Mouse (Mus musculus) kidney, postnatal 25 days (tissue): ENCODE measurements around the gene Fyb.

Experiments used
- DNase-seq, 2 experiments: peaks; one replicate each; pipeline ENCODE4 v3.0.0; 2021; ENCODE audit warnings: mixed read lengths in 2 of 2

Fyb gene

GRCm38 (mm10) chr15:6522653-6523167 is at the start of gene Fyb:
Fyb (plus strand) TSS chr15:6522853.
- DNase-seq: no peak

DNA sequence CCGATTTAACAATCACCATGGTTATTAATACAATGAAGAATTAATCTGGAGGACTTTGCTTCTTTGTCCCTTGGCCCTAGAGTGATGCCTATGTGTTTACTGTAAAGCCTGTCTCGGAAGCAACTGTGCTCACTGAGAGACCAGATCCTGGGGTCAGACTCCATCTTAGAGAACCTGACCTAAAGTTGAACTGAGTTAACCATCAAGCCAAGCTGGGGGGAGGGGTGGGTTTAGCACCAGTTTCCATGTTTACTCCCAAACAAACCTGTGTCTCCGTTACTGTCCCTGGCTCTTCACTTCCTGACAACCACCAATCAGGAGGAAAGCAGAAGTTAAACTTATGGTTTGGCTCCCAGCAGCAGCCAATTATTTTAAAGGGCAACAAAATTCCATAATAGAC is 39.1 kb upstream of the Fyb start:
- DNase-seq: peak; percentile 20 to 41

DNA sequence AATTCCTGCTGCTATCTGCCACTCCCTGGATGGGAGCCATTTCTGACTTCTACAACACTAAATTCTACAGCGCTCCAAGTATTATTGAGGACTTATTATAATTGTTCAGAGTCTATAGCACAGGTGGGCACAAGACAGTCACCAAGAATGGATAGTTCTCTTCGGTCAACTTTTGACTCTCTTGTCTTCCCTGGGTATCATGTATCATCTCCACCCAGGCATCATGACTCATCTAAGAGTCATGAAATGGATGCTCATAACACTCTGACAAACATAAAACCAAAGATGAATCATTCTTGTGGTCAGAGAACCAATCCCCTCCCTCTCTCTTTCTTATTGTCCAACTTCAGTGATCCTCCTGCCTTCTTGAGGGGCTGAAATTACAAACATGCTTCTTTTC is 30.3 kb upstream of the Fyb start:
- no peak for DNase-seq

- DNase-seq: no peak
Observed at GRCm38 (mm10) chr15:6498396-6499070, 24.1 kb upstream of the Fyb start.

DNA sequence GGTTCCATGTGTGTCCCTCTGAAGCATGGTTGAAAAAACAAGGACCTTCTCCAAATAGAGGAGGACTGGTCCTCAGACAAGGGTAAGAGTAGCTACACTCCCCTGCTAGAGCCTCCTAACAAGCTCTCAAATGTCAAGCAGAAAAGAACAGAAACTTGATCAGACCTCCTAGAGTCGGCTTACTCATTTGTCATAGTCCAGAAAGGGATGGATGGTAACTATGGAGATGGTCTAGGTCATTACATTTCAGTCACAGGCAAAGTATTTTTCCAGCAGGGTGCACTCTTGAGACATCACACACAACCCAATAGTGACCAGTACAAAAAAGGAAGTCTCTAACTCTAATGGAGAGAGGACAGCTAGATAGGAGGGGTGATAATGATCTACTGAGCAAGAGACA is 21.9 kb upstream of the Fyb start:
- peak in 1 of 2 experiments; percentile 26 for DNase-seq

DNA sequence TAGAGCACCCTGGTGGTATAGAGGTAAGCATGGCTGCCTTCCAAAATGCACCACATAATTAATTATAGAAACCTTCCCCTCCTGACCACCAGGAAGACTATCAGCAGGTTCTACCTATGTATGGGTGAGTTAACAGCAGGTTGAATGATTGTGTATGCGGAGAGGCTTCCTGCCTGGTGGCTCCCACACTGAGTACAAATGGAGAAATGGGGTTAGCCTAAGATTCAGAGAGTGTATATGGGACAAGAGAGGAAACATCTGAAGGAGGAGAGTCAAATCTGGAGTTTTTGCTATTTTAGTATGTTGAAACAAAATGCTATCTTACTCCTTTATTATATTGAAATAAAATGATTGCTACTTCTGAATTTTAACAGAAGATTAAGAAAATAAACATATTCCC is 5.1 kb upstream of the Fyb start:
- no peak for DNase-seq

- no peak for DNase-seq
Observed at GRCm38 (mm10) chr15:6519417-6520255, 3.0 kb upstream of the Fyb start.

DNA sequence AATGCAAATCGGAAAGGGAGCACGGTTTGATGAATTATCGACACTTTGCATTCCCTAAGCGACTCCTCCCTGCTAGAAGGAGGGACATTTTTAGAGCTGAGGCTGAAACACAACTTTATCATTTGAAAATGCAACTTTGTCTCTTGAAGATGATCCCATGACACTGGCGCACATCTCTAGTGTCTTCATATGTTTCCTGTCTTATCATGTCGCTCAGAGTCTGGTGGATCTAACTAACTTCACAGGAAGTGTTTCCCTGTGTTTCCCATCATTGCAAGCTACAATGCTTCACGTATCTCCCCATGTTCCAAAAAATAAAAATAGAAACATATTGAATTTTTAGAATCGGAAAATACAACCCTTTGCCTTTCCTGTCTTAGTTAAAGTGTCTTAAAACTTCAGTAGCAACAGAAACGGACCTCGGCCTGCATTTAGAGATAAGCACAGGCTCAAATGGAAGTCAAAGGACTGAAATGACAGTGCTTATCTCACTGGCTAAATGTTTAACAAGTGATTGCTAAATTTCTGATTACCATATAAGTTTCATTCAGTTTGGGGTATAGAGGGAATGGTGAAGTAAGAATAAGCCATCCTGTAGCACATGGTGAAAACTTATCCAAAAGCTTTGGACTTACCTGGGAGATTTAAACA is 2.0 kb upstream of the Fyb start:
- no peak for DNase-seq

GRCm38 (mm10) chr15:6524801-6525200 is 2.1 kb downstream of the Fyb start:
- DNase-seq: no peak

DNA sequence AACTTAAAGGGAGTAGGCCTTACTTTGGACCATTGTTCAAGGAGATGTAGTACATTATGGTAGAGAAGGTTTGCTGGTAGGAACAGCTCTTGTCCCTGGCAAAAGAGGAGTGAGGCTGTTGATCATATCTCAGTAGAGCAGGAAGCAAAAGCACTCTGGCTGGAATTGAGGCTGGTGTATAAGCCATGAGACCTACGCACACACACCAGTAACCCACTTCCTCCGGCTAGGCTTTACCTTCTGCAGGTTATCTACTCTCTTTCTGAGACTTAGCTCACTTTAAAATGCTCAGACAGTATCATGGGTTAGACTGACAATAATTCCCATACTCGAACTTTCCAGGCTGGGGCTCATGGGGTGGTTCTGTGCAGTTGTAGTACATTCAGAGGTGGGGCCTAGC is 2.7 kb downstream of the Fyb start:
- DNase-seq: no peak

DNA sequence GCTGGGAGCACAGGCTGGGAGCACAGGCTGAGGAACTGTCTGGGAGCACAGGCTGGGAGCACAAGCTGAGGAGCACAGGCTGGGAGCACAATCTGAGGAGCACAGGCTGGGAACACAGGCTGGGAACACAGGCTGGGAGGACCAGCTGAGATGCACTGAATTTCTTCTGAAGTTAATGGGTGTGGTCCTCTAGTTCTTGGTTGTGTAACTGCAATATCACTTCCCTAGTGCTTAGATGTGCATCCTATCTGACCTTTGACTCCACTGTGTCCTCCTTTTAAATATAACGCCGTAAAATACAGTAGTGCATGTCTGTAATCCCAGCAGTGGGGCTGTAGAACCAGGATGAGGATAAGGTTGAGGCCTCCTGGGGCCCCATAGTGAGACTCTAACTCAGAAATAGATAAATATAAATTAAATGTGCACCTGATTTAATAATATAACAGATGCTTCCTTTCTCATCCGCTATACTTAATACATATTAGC is 11.2 kb downstream of the Fyb start:
- no peak for DNase-seq

- DNase-seq: no peak
Observed at GRCm38 (mm10) chr15:6534592-6534991, 11.9 kb downstream of the Fyb start.

GRCm38 (mm10) chr15:6539639-6540338 is 17.1 kb downstream of the Fyb start:
- DNase-seq: no peak

- no peak for DNase-seq
Observed at GRCm38 (mm10) chr15:6548911-6549310, 26.3 kb downstream of the Fyb start.

DNA sequence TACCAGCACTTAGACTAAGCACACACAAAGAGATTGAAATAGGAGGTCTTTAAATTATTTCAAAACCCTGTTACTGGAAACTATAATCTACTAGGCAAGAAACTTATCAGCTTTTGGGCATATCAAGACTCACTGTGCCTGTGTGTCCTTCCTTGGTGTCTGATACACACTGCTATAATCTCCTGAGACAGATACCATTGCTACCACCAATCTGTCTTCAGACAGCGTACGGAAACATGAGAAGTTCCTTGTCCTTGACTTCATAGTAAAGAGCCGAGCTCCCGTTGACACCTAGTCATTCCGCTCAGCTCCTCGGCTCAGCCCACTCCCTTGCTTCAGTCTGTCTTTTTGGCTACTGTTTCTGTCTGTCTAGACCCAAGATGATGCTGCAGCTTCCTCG is 29.2 kb downstream of the Fyb start:
- DNase-seq: no peak

DNA sequence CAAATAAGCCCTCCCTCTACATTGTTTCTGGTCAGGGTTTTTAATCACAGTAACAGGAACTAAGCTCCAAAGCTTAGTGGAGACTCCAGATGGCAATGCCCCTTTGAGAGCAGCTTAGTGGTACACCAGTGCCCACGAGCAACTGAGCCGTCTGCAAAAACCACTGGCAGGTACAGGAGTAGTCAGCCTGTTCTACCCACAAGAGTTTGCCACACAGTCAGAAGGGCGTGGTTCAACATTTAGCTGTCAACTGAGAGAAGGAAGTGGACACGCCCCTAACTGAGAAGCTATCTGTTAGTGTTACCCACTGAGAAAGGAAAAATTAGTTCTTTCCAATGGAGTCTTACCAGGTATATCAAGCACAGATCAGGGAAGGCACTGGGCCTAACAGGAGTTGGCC is 32.1 kb downstream of the Fyb start:
- DNase-seq: no peak

DNA sequence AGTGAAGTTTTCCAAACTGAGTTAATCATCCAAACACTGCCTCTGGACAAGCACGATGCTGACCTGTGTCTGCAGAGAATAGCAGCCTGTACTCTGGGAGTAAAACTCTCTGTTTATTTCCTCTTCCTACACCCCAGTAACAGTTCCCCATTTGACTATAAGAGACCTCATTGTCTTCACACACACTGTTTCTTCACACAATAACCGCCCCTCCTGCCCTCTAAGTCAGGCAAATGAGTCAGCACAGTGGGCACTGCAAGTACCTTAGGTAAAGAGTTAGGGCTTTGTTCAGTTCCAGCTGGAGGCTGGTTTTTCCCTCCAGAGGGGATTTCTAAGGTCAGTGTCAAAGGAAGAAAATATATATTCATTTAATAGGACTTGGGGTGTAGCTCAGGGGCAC is 32.9 kb downstream of the Fyb start:
- DNase-seq: no peak

DNA sequence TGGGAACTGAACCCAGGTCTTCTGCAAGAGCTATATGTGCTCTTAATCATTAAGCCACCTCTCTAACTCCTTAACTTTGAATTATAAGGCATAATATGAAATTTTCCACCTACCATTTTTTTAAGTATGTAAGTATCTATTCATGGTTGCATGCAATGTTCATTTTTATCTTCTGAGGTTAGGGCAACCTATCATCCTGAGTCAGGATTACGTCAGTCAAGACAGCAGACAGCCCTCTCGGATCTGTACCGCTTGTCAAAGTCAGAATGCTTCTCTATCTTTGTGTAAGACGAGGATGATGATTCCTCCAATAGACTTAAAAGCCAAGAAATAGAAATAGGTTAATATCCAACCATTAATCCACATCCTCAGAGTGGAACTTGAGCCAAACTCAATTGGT is 33.6 kb downstream of the Fyb start:
- DNase-seq: no peak

GRCm38 (mm10) chr15:6556911-6557310 is 34.3 kb downstream of the Fyb start:
- DNase-seq: no peak

DNA sequence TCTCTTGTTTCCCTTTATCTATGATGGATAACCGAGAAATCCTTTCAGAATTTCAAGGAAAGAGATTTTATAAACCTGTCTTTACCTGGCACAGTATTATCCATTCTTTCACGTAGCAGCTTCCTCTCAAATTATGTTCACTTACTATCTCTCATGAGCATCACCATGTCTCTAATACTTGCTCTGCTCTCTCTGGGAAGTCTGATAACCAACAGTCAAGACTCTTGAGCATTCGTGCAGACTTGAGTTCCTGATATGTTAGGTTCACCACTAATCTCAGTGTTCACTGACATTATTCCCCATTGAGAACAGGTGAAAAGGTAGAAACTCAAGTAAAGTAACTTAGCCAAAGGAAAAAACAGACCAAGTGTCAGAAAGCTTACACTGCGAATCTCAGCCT is 34.9 kb downstream of the Fyb start:
- no peak for DNase-seq

DNA sequence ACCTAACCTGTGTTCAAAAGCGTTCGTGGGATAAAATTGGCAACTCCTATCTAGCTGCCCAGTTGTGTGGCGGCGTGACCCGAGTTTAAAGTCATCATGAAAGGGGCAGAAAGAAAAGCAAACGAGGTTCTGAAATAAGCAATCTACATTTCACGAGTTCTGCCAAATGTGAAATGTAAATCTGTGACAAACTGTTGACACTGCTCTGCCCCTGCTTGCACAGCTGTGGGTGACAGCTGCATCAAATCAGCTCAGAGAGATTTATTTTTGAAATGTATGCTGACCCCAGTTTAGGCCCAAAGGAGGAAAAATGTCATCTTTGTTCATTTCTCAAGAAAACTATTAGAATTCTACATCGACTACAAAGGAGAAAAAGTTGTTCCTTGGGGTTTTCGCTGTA is 36.5 kb downstream of the Fyb start:
- DNase-seq: no peak

- DNase-seq: no peak
Observed at GRCm38 (mm10) chr15:6560696-6561095, 38.0 kb downstream of the Fyb start.

- DNase-seq: no peak
Observed at GRCm38 (mm10) chr15:6562161-6562560, 39.5 kb downstream of the Fyb start.
